Mouse (Mus musculus) ovary, adult 18-20 months (tissue): Measurements from ENCODE around the gene Arid1b.
A peak's percentile ranks its signal among the peaks of the same experiment; 100 is the strongest.

Experiments used
- DNase-seq: peaks from one replicate; pipeline ENCODE4 v3.0.0; 2022; ENCODE audit warnings: low spot score, mixed read lengths

Arid1b gene

DNA sequence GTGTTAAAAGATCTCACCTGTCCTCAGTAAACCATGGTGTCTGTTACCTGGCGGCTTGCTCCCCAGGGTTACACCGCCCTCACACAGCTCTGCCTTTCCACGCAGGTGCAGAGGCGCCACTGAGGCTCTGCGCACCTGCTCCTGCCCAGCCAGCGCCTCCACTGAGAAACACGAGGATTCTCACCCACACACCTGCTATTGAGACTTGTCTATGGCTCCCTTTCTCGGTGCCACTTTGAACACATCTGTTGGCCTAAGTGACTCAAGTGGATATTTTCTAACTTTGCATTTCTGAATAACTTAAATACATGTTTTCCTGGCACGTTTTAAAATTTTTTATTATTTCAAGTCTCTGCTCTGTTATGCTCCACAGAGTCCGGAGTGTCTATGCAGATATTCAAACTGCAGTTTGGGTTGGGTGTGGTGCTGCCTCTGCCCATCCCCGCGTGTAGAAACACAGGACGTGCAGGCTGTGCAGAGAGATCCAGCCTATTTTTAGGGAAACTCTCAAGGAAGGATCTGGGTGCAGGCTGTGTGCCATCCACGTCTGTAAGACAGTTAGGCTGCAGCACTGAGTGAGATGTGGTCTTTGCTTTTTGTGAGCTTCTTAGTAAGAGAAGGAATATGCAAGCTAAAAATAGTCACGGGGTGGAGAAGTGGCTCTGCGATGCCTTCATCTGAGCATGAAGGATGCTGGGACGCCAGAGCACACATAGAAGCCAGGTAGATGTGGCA is 283.2 kb downstream of the Arid1b start:
- no peak for DNase-seq

DNA sequence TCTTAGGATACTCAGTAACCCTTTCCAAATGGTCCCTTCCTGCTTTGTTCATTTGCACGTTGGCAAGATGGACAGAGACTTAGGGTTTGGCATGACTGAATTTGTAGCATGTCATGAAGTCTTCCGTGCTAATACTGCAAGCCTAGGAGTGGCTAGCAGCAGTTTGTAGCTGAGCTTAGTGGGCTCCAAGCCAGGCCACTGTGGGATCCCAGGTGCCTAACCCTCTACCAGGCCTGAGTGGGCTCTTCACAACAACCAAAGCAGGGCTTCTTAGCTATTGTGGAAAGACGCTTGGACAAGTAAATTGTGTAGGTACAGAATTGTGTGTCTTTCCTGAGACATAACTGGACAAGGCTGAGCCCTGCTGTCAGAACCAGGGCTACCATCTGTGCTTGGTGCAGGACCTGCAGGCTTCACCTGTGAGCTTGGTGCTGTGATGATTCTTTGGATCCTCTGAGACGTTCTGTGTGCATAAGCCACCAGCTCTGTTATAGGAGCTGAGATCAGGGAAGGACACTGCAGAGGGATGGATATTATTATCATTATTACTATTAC is 286.4 kb downstream of the Arid1b start:
- DNase-seq: no peak

DNA sequence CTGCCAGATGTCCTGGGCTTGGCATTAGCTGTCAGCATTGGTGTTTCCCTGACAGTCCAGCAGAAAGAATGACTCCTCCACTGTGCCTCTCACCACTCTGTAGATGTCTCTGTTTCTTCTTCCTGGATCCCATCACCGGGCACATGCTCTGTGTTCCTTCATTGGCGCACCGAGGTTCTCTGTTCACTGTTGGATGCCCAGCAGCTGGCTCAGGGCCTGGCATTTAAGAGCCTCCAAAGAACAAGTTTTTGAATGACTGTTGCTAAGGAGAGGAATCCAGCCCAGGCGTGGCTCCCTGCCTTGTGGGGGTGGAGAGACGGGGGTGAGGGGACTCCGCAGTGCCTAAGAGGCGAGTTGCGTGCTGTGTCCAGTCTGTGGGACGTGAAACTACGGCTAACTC is 290.7 kb downstream of the Arid1b start:
- no peak for DNase-seq

DNA sequence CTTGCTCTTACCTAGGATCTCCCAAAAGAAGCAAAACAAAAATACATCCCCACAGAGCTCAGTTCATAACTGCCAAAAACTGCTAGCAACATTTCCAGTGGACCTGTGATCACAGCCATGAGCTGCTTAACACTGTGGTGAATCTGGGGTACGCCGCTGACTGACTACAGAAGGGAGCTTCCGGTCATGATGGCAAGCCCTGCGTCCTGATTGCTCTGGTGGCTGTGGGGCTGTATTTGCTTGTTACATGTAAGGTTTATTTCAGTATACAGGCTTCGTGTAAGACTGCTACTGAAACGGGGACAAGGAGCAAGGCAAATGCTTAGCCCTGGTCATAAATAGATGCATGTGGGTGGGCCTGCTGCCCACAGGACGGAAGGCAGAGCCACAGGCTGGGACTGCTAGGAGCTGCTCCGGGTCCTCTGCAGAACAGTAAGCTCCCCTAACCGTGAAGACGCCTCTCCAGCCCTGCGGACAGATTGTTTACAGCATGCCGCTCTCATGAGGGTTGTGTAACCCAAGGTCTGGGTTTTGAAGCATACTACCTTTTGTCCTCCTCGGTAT is 291.8 kb downstream of the Arid1b start:
- no peak for DNase-seq

DNA sequence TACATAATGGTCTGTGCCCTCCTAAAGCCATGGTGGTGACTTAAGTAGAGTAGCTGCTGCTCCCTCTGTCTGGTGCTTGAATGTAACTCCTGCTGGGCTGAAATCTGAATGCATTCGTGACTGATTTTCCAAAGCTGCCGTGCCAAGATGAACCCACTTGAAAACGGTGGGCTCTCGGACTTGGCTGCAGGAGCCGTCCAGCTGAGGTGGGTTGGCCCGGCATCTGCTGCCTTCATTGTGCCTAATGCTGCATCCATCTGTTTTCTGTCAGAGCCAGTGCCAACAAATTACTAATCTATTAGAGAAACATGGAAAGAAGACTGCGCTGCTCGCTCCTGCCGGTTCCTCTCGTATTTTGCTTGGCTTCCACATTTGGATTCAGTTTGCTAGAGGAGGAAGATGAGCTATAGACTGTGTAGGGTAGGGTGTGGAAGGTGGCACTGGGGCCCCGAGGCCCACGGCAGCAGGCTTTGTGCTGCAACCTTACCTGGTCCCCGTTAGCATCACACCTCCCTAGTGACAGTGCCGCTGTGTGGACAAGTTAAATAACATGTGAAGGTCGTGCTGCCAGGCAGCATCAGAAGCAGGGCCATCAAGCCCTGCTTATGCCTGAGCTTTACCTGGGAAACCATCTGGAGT is 292.6 kb downstream of the Arid1b start:
- DNase-seq: no peak

DNA sequence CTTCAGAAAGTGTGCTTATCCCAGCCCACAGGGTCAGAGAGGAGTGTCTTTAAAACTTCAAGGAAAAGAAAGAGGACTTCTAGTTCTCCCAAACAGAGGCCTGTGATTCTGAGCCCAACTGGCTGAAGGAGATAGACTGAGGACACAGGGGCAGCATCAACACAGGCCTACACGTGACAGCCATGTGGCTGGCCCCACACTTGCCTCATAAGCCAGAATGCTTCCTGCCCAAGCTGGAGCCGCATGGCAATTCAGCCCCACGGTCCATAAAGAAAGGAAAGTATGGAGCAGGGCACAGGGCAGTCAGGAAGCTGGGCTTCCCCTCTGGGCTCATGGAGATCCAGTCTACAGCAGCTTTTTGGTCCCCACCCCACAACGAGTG is 293.1 kb downstream of the Arid1b start:
- DNase-seq: no peak

DNA sequence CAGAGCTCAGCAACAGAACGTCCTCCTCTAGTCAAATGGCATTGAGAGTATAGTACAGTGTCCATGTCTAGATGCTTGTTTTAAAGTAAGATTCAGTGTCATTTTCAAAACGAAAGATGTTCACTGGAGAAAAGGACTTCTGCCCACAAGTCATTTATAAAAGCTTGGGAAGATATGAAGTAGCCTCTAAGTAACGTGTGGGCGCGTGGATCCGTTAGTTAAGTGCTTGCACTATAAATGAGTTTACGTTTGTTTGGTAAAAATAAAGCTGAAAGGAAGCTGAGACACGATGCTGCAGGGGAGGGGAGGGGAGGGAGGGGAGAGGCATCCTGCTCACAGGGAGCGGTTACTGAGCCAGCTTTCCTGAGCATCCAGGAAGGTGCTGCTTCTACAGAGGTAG is 293.5 kb downstream of the Arid1b start:
- no peak for DNase-seq

DNA sequence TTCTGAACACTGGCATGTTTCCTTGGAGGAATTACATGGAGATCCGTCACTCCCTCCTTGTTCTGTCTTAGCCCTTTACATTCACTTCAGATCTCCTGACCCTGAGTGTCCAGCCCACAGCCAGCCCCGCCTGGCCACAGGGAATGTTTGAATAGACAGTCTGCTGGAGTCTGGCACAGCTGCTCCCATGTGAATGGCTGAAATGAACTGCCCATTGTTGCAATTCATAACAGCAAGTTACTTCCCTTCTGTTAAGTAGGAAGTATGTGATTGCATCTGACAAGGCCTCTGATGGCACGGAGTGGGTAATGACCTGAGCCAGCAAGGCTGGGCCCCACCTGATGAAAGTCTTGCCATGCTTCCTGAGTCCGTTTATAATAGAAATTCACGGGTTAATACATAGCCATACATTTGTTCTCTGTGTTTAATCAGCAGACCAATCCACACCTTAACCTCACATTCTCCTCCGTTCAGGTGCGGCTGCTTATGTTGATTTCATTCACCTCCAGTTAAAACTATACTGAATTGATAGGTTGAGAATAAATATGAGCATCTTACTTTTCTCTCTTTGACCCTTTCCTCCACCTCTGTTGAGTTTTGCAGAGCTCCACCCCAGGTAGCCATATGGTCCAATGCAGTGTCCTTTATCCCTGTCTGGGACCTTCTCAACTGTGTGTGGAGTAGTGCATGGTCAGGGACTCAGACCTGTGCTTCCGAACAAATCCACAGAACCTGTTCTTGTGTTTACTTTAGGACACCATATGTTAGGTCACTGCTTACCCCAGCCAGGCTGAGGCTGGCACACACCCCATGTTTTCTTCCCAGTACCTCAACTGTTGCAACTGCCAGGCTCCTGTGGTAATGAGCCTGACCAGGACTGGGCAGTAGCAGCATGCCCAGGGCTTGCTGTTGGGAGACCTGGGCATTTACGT is 299.8 kb downstream of the Arid1b start:
- no peak for DNase-seq

DNA sequence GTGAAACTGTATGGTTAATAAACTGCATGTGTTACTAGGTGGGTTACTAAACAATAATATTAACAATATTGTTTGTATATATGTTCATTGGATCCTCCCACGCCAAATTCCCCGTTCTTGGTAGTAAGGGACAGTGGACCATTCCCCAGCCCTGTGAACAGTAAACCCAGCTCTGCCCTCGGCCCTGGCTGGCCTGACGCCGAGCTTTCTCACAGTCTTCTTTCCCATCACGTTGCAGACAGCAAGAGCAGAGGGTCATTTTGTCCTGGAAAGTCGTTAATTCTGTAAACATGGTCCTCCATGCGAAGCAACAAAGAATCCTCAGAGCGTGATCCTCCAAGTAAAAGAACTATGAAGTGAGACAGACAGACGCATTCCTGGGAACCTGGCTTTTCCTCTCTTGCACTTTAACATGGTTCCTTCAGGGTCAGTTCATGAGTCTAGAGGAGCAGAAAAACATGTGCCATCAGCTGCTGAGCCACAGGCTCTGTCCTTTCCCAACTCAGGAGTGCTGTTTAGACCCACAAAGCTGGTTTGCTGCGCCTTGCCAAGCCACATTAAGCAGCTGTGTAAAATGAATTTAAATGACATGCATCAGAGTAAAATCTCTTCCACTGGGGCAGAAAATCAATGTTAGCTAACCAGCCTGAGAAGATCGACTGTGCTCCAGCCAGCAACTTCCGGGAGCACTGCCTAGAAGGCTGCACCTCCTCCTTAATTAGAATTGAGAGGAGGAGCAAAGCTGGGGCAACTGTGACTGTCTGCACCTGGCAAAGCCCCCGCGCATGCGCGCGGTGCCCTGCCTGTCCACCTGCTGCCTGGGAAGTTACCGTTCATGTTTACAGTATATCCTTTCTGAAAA is 301.2 kb downstream of the Arid1b start:
- DNase-seq: peak; percentile 56

DNA sequence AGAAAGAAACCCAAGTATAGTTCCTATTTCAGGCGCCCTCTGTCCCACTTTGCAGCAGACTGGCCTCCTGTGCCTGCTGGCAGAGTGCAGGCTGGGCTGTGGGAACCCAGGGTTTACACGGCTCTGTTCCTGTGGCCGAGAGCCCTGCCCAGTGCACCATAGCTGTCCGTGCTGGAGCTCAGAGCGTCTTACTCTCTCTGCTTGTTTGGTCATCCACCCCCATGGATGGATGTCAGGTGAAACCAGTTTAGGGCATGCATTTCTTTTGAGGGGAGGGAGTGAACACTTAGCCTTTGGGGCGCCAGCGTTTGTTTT is 301.8 kb downstream of the Arid1b start:
- no peak for DNase-seq

DNA sequence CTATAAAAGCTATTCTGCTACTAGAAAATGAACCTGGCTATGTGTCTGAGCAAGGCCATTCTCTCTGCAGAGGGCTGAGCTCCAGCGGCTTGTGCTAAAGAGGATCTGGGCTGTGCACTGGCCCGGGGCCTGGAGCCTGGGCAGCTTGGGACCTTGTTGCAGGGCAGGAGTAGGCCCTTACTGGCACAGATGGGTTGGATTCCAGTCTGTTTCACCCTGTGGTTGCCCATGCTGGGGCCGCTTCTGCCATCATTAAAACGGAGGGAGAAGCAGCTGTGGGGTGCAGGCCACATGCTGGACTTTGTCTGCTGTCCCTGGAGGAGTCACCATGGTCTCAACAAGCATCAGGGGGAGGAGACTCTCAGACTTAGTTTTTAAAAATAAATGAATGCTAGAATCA is 303.4 kb downstream of the Arid1b start:
- no peak for DNase-seq

DNA sequence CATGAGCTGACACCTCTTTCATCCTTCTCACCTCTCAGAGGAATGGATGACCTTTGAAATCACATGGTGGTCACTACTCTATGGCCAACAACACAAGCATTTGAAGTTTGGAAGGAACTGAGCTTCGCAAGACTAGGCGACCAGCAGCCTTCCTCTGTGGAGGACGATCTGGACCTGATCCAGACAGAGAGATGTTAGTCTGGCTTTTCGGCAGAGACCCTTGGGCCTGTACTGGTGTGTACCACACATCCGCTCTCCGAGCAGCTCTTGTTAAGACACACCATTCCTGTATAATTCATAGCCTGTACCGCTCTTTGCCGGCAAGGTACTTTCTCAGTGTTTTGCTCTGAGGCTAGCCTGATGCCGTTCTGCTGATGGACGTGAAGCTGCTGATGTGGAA is 303.9 kb downstream of the Arid1b start:
- no peak for DNase-seq

DNA sequence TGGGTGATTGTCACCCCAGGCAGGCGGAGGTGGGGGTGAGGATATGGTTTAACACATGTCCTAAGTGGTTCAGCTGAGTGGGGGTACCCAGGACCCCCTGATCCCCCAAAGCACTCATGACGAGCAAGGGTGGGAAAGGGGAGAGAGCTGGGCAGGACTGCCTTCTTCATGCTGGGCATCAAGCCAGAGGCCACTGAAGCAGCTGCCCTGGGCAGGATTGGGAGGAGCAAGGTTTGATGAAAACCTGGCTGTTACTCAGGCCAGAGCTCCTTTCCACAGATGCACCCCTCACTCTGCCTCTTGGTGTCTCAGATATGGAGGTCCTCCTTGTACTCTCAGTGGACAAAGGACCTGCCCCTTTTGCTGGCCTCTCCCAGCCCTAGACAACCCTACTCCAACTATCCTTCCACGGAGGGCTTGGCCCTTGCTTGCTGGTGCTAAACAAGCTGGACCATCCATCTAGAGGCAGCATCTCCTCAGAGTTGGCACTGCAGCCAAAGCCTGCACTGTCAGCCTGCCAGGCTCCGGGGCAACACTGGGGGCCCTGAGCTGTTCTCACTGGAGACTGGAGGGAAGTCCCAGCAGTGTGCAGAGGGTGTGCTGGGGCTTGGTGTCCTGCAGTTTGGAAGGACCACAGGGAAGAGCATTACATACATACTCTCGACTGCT is 304.9 kb downstream of the Arid1b start:
- DNase-seq: no peak

DNA sequence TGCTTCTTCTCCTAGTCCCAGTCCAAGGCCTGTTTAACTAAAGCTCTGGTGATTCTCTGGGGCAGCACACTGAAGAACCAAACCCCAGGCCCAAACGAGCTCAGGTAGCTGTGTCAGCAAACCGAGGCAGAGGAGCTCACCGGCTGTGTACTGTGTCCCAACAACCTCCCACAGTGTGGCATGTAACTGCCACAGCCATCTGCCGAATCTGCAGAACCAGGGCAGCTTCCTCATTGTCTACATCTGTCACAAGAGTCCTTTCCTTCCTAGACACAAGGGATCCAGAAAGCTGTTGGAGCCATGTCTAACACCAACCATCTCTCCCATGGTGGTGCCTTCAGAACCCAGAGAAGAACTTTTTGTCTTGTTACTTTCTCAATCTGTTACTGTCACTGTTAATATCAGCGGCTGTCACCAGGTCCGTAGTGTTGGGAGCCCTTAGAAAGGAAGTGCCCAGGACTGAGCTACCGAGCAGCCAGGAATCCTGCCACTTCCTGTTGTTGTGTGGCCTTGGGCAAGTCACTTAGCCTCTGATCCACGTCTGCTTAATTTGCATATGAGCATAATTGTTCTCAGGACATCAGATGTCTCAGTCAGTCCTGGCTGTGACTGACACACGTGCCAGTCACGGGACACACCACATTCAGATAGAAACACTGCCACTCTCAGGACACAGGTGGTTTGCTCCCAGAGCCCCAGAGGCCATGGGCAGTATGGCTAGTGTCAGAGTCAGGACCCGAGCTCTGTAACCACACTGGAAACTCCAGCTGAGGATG is 309.0 kb downstream of the Arid1b start:
- no peak for DNase-seq

DNA sequence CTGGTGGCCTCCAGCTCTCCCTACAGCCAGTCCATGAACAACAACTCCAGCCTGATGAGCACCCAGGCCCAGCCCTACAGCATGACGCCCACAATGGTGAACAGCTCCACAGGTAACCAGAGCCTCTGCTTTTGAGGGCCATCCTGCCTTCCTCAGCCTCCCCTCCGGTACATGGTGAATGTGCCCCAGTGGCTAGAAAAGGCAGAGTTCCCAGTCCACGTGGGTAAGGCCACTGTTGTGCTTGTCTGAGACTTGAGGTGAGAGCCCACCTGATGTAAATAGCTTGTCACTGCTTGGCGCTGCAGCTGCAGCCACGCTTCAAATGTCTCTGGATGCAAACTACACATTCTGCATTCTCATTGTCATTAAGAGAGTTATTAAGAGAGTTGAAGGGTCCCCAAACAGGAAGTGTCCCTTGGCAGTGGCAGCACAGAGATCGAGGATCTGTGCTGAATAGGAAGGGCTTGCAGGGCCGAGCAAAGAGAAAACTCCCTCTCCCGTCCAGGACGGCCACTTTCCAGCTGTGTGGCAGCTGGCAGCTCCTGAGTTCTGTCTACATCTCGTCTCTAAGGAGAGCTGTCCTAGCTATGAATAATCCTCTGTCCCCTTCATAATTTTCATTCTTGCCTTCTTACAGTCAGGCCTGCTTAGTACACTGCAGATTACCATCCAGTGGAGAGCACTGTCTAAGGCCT is 311.8 kb downstream of the Arid1b start:
- DNase-seq: no peak

DNA sequence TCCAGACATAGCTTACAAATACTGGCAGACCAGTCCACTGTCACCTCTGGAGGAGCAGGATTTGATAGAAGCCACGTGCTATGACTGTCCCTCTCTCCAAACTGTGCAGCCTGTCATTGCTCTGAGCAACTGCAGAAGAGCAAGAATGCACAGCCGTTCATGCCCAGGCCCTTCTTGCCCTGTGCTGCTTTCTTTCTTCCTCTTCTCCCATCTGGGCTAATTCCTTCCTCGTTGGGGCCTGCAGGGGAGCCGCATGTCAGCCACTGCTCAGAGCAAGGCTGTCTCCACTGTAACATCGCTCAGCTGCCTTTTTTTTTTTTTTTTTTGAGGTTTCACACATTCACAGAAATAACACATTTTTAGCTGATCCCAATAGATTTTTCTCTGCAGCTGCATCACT is 315.8 kb downstream of the Arid1b start:
- DNase-seq: no peak

DNA sequence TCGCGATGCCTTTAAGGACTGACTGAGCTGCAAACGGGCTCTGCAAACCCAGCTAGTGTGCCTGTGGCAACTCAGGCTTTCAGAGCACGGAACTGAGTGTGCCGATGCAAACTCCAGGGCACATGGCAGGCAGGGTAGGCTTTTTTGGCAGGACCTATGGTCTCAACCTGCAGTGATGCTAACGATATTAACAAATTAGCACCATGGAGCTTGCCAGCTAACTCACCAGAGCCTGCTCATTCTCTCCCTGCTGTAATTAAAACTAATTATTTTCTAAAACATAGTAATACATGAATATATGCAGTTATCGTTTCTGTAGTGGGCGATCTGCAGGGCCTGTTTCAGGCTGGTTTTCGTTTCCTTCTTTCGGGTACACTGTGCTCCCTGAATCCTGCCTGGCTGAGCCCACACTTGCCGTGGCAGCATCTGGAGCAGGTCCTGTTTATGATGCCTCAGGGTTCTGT is 316.3 kb downstream of the Arid1b start:
- no peak for DNase-seq

DNA sequence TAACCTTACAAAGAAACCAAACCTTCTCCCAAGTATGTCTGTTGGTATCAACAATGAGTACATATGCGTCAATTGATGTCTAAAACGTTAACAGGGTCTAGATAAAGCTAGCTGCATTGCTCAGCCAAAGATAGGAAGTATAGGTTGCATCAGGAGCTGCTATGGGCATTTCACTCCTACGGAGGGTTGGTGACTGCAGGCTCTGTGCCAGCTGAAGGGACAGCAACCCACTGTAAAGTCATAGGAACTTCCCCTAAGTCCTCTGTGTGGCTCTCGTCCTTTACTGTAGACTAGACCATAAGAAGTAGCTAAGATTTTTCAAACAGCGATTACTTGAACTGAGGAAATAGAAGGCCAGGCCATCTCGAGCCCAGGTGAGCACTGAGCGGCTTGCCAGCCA is 316.9 kb downstream of the Arid1b start:
- no peak for DNase-seq

DNA sequence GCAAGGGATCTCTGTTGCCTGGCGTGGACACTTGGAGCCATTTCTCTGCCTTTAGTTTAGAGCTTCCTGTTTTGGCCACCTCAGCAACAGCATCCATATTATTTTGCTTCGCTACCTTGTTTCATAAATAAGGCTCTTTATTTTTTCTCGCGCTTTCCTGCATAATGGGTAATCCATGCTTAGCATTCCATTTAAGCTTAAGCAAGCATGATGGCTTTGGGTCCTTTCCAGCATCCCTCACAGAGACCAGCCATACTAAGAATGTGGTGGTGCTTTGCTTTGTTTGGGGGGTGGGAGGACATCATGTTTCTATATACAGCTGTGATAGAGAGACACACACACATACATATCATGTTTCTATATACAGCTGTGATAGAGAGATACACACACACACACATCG is 318.2 kb downstream of the Arid1b start:
- DNase-seq: no peak
